Mouse (Mus musculus) kidney, adult 2 months (tissue): ENCODE measurements around the gene Rnaseh2a.

Experiments used
- CTCF ChIP-seq: fragments of 200-500 bp; conservative IDR thresholded peaks from 2 replicates; pipeline ENCODE4 v1.5.1; 2011; ENCODE audit warnings: low read depth, mild to moderate bottlenecking, control low read depth, low read length, moderate library complexity, mixed read lengths; ENCODE audit not compliant: insufficient read depth, insufficient read length
- POLR2A ChIP-seq: fragments of 200-500 bp; IDR thresholded peaks from one replicate; pipeline ENCODE4 v1.6.1; 2011; ENCODE audit warnings: low read depth, low read length, control low read depth

- TF ChIP-seq CTCF (no peak), POLR2A (no peak)
Measured at GRCm38 (mm10) chr8:84907037-84907436, 62.5 kb downstream of the Rnaseh2a start.
